Mouse (Mus musculus) heart, postnatal 0 days (tissue): ENCODE measurements around the gene Ap1m2. TPM values are rescaled to one million over a fixed set of nuclear protein-coding genes. Genes with fewer than 3 reads are reported as not detected.

Experiments
- ATAC-seq: fragments of 200-750 bp; cut with Nextera tagmentation; 2 replicates; pipeline ENCODE4 v1.8.0; 2017; ENCODE audit warnings: low read depth, moderate number of reproducible peaks, moderate library complexity; ENCODE audit not compliant: insufficient read depth
- DNase-seq: peaks from one replicate; pipeline ENCODE4 v3.0.0-alpha.2; 2016; ENCODE audit warnings: low spot score
- H3K27ac ChIP-seq: fragments of 300-500 bp; sonication (generic); 2 replicates; pipeline ENCODE4 v1.5.1; 2014; ENCODE audit warnings: low read depth, mild to moderate bottlenecking
- H3K27me3 ChIP-seq: fragments of 300-500 bp; sonication (generic); 2 replicates; pipeline ENCODE4 v1.6.1; 2014; ENCODE audit warnings: low read length, mixed read lengths; ENCODE audit not compliant: control insufficient read depth, insufficient read depth
- H3K36me3 ChIP-seq: fragments of 300-500 bp; sonication (generic); replicated peaks from 2 replicates; pipeline ENCODE4 v1.6.1; 2014; ENCODE audit warnings: low read length, mixed read lengths; ENCODE audit not compliant: control insufficient read depth, insufficient read depth
- H3K4me1 ChIP-seq: fragments of 300-500 bp; sonication (generic); 2 replicates; pipeline ENCODE4 v1.6.1; 2014; ENCODE audit warnings: antibody characterized with exemption; ENCODE audit not compliant: control insufficient read depth, insufficient read depth
- H3K4me2 ChIP-seq: fragments of 300-500 bp; sonication (generic); 2 replicates; pipeline ENCODE4 v1.6.1; 2014; ENCODE audit warnings: low read depth, mild to moderate bottlenecking, low read length, moderate library complexity
- H3K4me3 ChIP-seq: fragments of 300-500 bp; sonication (generic); 2 replicates; pipeline ENCODE4 v1.5.1; 2014; ENCODE audit warnings: low read depth, low read length
- H3K9ac ChIP-seq: fragments of 300-500 bp; sonication (generic); replicated peaks from 2 replicates; pipeline ENCODE4 v1.6.1; 2014; ENCODE audit warnings: low read depth, low read length, mixed read lengths
- H3K9me3 ChIP-seq: fragments of 300-500 bp; sonication (generic); replicated peaks from 2 replicates; pipeline ENCODE4 v1.6.1; 2016; ENCODE audit warnings: low read length; ENCODE audit not compliant: control insufficient read depth
- CTCF ChIP-seq: IDR thresholded peaks from 2 replicates; pipeline ENCODE4 v1.5.1; 2016; ENCODE audit warnings: antibody characterized with exemption, control low read depth, low read depth
- EP300 ChIP-seq: IDR thresholded peaks from 2 replicates; pipeline ENCODE4 v1.6.1; 2016; ENCODE audit warnings: antibody characterized with exemption, low read depth
- WGBS: fragments of 180-500 bp; shearing (Covaris S2); extraction: QIAGEN DNeasy Blood & Tissue Kit; methylation state at CpG from one replicate; pipeline ENCODE4 v1.1.7; 2014; 5-methylcytosine and 5-hydroxymethylcytosine counted together
- polyA plus RNA-seq: library from polyadenylated mRNA; unstranded; fragments of >200 nt; fragmentation: Nextera tagmentation; extraction: Ambion mirVana; gene quantifications from 2 replicates; pipeline ENCODE4 v1.2.1, GENCODE M21; 2015
- total RNA-seq: library from RNA; depleted of rRNA; stranded (reverse); fragments of >200 nt; gene quantifications from 2 replicates; pipeline ENCODE4 v1.2.3, GENCODE M21; 2014; ENCODE audit warnings: low replicate concordance

Gene Ap1m2
- total and polyA plus RNA-seq, 2 experiments from 2014 or later = 0.57 TPM; not detected in 1

DNA sequence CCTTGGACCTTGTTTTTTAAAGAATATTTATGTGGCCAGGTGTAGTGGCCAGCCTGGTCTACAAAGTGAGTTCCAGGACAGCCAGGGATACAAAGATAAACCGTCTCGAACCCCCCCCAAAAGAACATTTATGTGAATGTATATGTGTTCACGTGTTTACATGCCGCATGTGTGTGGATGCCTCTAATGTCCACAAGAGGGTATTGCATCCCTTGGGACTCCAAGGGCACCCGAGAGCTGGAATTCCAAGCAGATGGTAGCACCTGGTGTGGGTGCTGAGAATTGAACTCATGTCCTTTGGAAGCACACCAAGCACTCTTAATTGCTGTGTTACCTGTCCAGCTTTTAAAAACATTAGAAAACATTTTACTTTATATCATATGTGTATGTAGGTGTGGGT is 28.5 kb downstream of the Ap1m2 start:
- Histone ChIP-seq H3K36me3 (peaks cover 60% of the 10 kb centered on the region), H3K9ac (no peak overlapping the region), H3K4me3 (no peak overlapping the region), H3K27me3 (no peaks in the 10 kb centered on the region), H3K4me1 (peaks cover 13% of the 10 kb centered on the region), H3K4me2 (no peak overlapping the region), H3K9me3 (no peaks in the 10 kb centered on the region), H3K27ac (no peak overlapping the region)
- TF ChIP-seq EP300 = no peak
- no peak for TF ChIP-seq CTCF
- DNase-seq (no peak), ATAC-seq (no peak)
- 88% methylated on average over 5 of the region's 5 CpGs for WGBS

DNA sequence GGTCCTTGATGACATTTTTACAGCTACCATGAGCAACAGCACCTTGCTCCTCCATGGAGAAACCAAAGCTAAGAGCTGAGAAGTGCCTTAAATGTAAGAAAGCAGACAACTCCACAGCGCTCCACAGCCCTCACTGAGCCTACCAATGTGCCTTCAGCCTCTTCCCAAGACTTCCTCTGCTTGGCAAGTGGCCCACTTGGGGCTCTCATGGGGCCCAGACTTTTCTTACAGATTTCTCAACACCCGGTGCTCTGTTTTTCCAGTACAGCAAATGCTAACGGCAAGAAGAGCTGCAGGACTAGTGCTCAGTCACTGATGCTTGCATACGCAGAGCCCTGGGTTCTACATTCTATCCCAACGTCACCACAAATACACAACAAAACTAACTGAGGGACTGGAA is 34.4 kb downstream of the Ap1m2 start:
- 95% methylated on average over 5 of the region's 5 CpGs for WGBS
- Histone ChIP-seq H3K4me2 (no peak overlapping the region), H3K4me1 (peaks cover 7% of the 10 kb centered on the region; the same call in 1 of the 2 replicates), H3K27me3 (no peaks in the 10 kb centered on the region), H3K27ac (no peak overlapping the region), H3K9ac (no peak overlapping the region), H3K9me3 (no peaks in the 10 kb centered on the region), H3K36me3 (peaks cover 91% of the 10 kb centered on the region), H3K4me3 (no peak overlapping the region)
- ATAC-seq (no peak), DNase-seq (no peak)
- TF ChIP-seq CTCF = no peak
- no peak for TF ChIP-seq EP300

DNA sequence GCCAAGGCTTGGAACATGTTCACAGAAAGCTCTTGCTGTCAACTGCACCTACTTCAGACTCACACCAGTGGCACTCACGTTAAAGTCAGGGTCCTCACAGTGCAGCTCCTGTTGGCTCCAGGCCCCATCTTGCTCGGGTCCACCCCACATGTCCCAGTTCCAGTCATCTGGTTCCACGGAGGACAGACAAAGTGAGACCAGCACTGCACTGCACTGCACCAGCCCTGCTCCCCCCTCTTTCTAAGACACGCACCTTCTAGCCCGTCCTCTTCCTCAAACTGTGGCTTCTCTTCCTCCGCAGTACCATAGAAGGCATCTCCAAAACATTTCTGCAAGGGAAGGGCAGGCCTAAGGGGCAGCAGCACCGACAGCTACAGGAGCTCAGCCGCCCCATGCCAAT is 35.8 kb downstream of the Ap1m2 start:
- no peak for DNase-seq
- Histone ChIP-seq H3K4me1 (peaks cover 7% of the 10 kb centered on the region; the same call in 1 of the 2 replicates), H3K4me3 (no peak overlapping the region), H3K27ac (no peak overlapping the region), H3K4me2 (no peak overlapping the region), H3K36me3 (peaks cover 94% of the 10 kb centered on the region), H3K9me3 (no peaks in the 10 kb centered on the region), H3K27me3 (no peaks in the 10 kb centered on the region), H3K9ac (no peak overlapping the region)
- ATAC-seq = no peak
- 77% methylated on average over 8 of the region's 8 CpGs for WGBS
- no peak for TF ChIP-seq CTCF
- no peak for TF ChIP-seq EP300

DNA sequence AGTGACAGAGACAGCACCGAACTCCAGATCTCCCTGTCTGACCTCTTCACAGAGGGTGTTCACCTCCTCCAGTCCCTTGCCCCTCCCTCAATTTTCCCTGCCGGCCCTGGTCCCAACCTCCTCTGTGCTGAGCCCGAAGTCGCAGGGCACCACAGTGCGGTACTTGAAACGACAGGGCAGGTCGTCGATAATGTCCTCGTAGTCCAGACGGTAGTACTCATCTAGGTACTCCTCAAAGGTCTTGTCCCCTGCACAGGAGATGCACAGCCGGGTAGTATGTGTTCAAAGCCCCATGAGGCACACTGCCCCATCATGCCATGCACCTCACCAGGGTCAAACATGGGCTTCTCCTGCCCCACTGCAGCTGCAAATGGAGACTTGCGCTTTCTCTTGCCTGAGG is 36.4 kb downstream of the Ap1m2 start:
- Histone ChIP-seq H3K4me1 (peaks cover 7% of the 10 kb centered on the region; the same call in 1 of the 2 replicates), H3K4me2 (no peak overlapping the region), H3K9me3 (no peaks in the 10 kb centered on the region), H3K4me3 (no peak overlapping the region), H3K27ac (no peak overlapping the region), H3K36me3 (peaks cover 94% of the 10 kb centered on the region), H3K27me3 (no peaks in the 10 kb centered on the region), H3K9ac (no peak overlapping the region)
- ATAC-seq (no peak), DNase-seq (no peak)
- WGBS = 80% methylated on average over 12 of the region's 12 CpGs
- TF ChIP-seq CTCF (no peak), EP300 (no peak)

DNA sequence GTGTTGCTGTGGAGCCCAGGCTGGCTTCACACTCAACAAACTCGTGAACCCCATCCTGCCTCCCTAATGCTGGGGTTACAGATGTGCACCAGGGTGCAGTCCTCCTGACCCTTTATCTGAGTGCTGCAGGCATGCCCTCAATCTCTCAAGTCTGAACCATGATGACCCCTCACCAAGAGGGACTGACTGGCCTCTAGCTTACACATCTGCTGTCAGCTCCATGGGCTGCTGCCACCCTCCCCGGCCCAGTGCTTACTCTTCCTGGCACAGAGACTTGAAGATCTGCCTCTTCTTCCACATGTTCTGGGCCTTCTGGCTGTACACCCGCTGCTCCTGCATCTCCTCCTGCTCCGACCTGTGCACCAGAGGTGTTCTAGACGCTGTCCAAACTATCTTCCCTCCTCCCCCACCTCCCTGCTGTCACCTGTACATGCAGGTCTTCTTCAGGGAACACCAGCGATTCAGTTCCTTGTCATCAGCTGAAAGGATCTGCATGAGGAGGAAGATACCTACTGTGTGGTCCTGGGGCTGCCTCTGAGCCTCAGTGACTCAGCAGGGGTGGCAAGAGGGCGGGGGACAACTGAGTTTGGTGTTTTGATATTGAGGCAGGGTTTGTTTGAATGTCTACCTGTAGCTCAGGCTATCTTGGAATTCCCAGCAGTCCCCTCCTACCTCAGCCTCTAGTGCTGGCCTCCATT is 37.0 kb downstream of the Ap1m2 start:
- Histone ChIP-seq H3K27me3 (no peaks in the 10 kb centered on the region), H3K9me3 (no peaks in the 10 kb centered on the region), H3K4me3 (no peak overlapping the region), H3K4me1 (peaks cover 7% of the 10 kb centered on the region; the same call in 1 of the 2 replicates), H3K9ac (no peak overlapping the region), H3K27ac (0 out of 2 replicates have a peak overlapping the region, but pooled peaks have one; percentile 62), H3K4me2 (no peak overlapping the region), H3K36me3 (peaks cover 96% of the 10 kb centered on the region)
- WGBS = 79% methylated on average over 7 of the region's 7 CpGs
- TF ChIP-seq CTCF (no peak), EP300 (no peak)
- ATAC-seq (no peak), DNase-seq (no peak)

DNA sequence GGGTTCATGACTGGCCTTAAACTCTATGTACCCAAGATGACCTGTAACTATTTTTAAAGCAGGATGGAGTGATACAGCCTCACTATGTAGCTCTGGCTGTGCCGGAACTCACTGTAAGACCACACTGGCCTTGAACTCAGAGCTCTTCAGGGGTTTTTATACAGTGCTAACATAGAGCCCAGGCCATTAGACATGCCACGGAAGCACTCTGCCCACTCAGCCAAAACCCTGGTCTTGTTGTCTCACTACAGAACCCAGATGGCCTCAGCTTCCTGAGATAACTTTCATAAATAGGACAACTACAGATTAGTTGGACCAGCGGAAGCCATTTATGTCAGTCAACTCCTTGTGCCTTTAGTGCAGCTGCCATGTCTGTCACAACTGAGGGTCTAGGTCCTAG is 37.8 kb downstream of the Ap1m2 start:
- peaks cover 96% of the 10 kb centered on the region for H3K36me3 ChIP-seq

More for the DNA sequence above, 37.8 kb downstream of the Ap1m2 start:
- H3K4me2 ChIP-seq = no peak overlapping the region
- no peak for TF ChIP-seq CTCF
- no peak for TF ChIP-seq EP300
- peak overlapping the region; percentile 62 for H3K27ac ChIP-seq
- no peak overlapping the region for H3K9ac ChIP-seq
- DNase-seq (peak; percentile 23), ATAC-seq (peak; percentile 59)
- WGBS = 37% methylated on average over 3 of the region's 3 CpGs
- H3K4me3 ChIP-seq = no peak overlapping the region
- no peaks in the 10 kb centered on the region for H3K27me3 ChIP-seq
- H3K4me1 ChIP-seq = peaks cover 7% of the 10 kb centered on the region; the same call in 1 of the 2 replicates
- no peaks in the 10 kb centered on the region for H3K9me3 ChIP-seq
